Mouse (Mus musculus): ENCODE results near the gene Arpc3. TPM values are rescaled to one million over a fixed set of nuclear protein-coding genes. Genes with fewer than 3 reads are reported as not detected.

The Arpc3 gene
- total RNA-seq, 2 experiments from 2014 or later: 68.8 to 72.9 TPM

- intact Hi-C loops (cut with DNase I; ENCODE audit: low total_unique reads): no loop called here
- no peak for DNase-seq
These were observed 66.4 kb downstream of the Arpc3 start for GRCm38 (mm10) chr5:122458066-122458465.

GRCm38 (mm10) chr5:122459335-122459734 is 67.7 kb downstream of the Arpc3 start:
- intact Hi-C loops (cut with DNase I; ENCODE audit: low total_unique reads): no loop called here
- DNase-seq: no peak

GRCm38 (mm10) chr5:122460656-122461055 is 69.0 kb downstream of the Arpc3 start:
- intact Hi-C loops (cut with DNase I; ENCODE audit: low total_unique reads): no loop called here
- no peak for DNase-seq

GRCm38 (mm10) chr5:122461431-122461830 is 69.8 kb downstream of the Arpc3 start:
- intact Hi-C loops (cut with DNase I; ENCODE audit: low total_unique reads): no loop called here
- no peak for DNase-seq

Other genes with a start within 250 kb of the Arpc3 start
- 100 to 1,000 TPM; 110 TPM for gene Ppp1cc, start 233.6 kb upstream of the Arpc3 start, total RNA-seq (2021)
- 1 to 10 TPM; 1.6 to 2.0 TPM for gene Hvcn1, start 185.1 kb upstream of the Arpc3 start, total RNA-seq (2021)
- 1 to 10 TPM; 2.4 to 3.0 TPM for gene Tctn1, start 127.4 kb upstream of the Arpc3 start, total RNA-seq (2021)
- gene Pptc7, start 107.5 kb upstream of the Arpc3 start, total RNA-seq (2021): 10 to 100 TPM; 39.6 to 74.8 TPM
- gene Rad9b, start 37.6 kb upstream of the Arpc3 start, total RNA-seq (2021): under 1 TPM; 0.47 to 0.73 TPM
- 10 to 100 TPM; 48.9 to 50.1 TPM for gene Vps29, start 37.5 kb upstream of the Arpc3 start, total RNA-seq (2021)
- gene Gpn3, start 20.0 kb upstream of the Arpc3 start, total RNA-seq (2021): 10 to 100 TPM; 20.0 to 26.6 TPM
- gene Fam216a, start 19.5 kb upstream of the Arpc3 start, total RNA-seq (2021): 1 to 10 TPM; 7.6 to 7.8 TPM
- 10 to 100 TPM; 16.6 to 18.1 TPM for gene Anapc7, start 29.8 kb downstream of the Arpc3 start, total RNA-seq (2021)
- gene Atp2a2, start 110.3 kb downstream of the Arpc3 start, total RNA-seq (2021): 100 to 1,000 TPM; 213 to 317 TPM
- 1 to 10 TPM; 3.7 to 6.2 TPM for gene Ift81, start 222.6 kb downstream of the Arpc3 start, total RNA-seq (2021)